Mouse (Mus musculus): ENCODE measurements at regions not wholly inside any gene's neighbourhood (a gene's known extent, or its start where the extent isn't known, plus 50 kb on each side); places are given as distances from the start of the nearest gene placed in this dataset.

DNA sequence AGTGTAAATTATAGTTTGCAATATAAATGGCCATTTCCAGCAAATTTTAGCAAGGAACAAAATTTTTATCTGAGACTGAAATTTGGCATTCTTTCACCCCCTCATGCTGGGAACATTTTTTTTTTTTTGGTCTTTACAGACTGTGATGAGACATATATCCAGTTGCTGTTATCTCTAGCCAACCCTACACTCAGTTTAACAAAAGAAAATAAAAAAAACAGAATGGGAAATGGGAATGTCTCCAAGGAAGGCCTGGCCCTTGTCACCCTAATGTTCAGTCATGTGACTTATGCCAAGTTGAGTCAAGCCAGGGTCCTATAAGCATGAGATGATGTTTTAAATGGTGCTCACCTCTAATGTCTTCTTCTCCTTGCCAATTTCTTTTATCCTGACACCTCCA lies 289.2 kb upstream of the Zfp64 start:
- no peak for ATAC-seq
- no peak overlapping the region for H3K4me2 ChIP-seq (ENCODE audit: low read length)
- H3K9ac ChIP-seq (ENCODE audit: low read depth, low read length): no peak overlapping the region
- H3K4me3 ChIP-seq (ENCODE audit: low read depth, low read length): no peak overlapping the region
- no peaks in the 10 kb centered on the region for H3K27me3 ChIP-seq (ENCODE audit: control insufficient read depth, insufficient read depth, low read depth, low read length)
- H3K36me3 ChIP-seq (ENCODE audit: control insufficient read depth, insufficient read depth, low read length): no peaks in the 10 kb centered on the region
- H3K9me3 ChIP-seq (replicated peaks; ENCODE audit: control insufficient read depth, low read length, poor library complexity, severe bottlenecking): no peaks in the 10 kb centered on the region
- no peak overlapping the region for H3K27ac ChIP-seq (ENCODE audit: low read length)
- 0 out of 2 replicates have a peak, but pooled peaks cover 2% of the 10 kb centered on the region for H3K4me1 ChIP-seq (ENCODE audit: control insufficient read depth, insufficient read depth, low read length)

DNA sequence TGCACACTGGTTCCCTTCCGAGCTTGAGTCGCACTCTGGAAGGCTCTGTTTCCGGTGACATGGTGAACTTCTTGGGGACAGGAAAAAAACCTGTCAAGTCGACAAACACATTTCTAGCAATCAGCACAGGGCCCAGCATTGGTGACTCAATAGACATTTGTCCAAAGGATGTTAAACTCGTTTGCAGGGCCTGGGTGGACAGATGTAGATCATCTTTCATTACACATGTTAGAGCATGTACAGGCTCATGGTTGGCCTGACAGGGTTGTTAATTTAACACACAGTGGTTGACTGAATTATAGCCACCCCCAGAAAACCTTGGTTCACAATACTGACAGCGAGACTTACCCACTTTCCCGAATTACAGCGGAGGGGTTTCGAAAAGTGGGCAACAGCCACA lies 288.6 kb upstream of the Zfp64 start:
- H3K4me3 ChIP-seq (ENCODE audit: low read depth, low read length): no peak overlapping the region
- no peak overlapping the region for H3K4me2 ChIP-seq (ENCODE audit: low read length)
- ATAC-seq: no peak
- no peaks in the 10 kb centered on the region for H3K27me3 ChIP-seq (ENCODE audit: control insufficient read depth, insufficient read depth, low read depth, low read length)
- 0 out of 2 replicates have a peak, but pooled peaks cover 2% of the 10 kb centered on the region for H3K4me1 ChIP-seq (ENCODE audit: control insufficient read depth, insufficient read depth, low read length)
- H3K9ac ChIP-seq (ENCODE audit: low read depth, low read length): no peak overlapping the region
- 96% methylated on average over 9 of the region's 9 CpGs for WGBS
- H3K9me3 ChIP-seq (replicated peaks; ENCODE audit: control insufficient read depth, low read length, poor library complexity, severe bottlenecking): no peaks in the 10 kb centered on the region
- H3K27ac ChIP-seq (ENCODE audit: low read length): no peak overlapping the region
- no peaks in the 10 kb centered on the region for H3K36me3 ChIP-seq (ENCODE audit: control insufficient read depth, insufficient read depth, low read length)

DNA sequence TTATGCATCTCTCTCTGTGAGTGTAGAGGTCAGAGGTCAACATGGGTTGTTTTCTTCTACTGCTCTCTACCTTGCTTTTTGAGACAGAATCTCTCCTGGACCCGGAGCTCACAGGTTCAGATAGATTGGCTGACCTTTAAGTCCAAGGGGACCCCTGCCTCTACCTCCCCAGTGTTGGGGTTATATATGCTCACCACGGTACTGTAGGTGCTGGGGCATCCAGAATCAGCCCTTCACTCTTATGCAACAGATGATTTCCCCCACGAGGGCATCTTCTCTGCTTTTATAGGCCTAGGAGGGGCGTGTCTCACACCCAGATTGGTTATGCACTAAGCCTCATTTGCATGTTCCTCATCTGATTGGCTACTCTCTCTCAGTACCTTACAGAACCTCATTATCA lies 282.5 kb upstream of the Zfp64 start:
- H3K4me2 ChIP-seq (ENCODE audit: low read length): no peak overlapping the region
- H3K9ac ChIP-seq (ENCODE audit: low read depth, low read length): no peak overlapping the region
- H3K4me3 ChIP-seq (ENCODE audit: low read depth, low read length): no peak overlapping the region
- no peaks in the 10 kb centered on the region for H3K9me3 ChIP-seq (replicated peaks; ENCODE audit: control insufficient read depth, low read length, poor library complexity, severe bottlenecking)
- no peaks in the 10 kb centered on the region for H3K27me3 ChIP-seq (ENCODE audit: control insufficient read depth, insufficient read depth, low read depth, low read length)
- no peak overlapping the region for H3K27ac ChIP-seq (ENCODE audit: low read length)
- H3K36me3 ChIP-seq (ENCODE audit: control insufficient read depth, insufficient read depth, low read length): no peaks in the 10 kb centered on the region
- 0 out of 2 replicates have a peak, but pooled peaks cover 2% of the 10 kb centered on the region for H3K4me1 ChIP-seq (ENCODE audit: control insufficient read depth, insufficient read depth, low read length)
- WGBS: 97% methylated on average over 4 of the region's 4 CpGs
- ATAC-seq: no peak

GRCm38 (mm10) chr2:169237321-169237720 lies 281.9 kb upstream of the Zfp64 start:
- WGBS: 93% methylated on average over 9 of the region's 9 CpGs
- Histone ChIP-seq H3K9ac (ENCODE audit: low read depth, low read length) (no peak overlapping the region), H3K36me3 (ENCODE audit: control insufficient read depth, insufficient read depth, low read length) (no peaks in the 10 kb centered on the region), H3K27ac (ENCODE audit: low read length) (no peak overlapping the region), H3K27me3 (ENCODE audit: control insufficient read depth, insufficient read depth, low read depth, low read length) (no peaks in the 10 kb centered on the region), H3K9me3 (replicated peaks; ENCODE audit: control insufficient read depth, low read length, poor library complexity, severe bottlenecking) (no peaks in the 10 kb centered on the region), H3K4me2 (ENCODE audit: low read length) (no peak overlapping the region), H3K4me3 (ENCODE audit: low read depth, low read length) (no peak overlapping the region), H3K4me1 (ENCODE audit: control insufficient read depth, insufficient read depth, low read length) (0 out of 2 replicates have a peak, but pooled peaks cover 2% of the 10 kb centered on the region)
- ATAC-seq: no peak

DNA sequence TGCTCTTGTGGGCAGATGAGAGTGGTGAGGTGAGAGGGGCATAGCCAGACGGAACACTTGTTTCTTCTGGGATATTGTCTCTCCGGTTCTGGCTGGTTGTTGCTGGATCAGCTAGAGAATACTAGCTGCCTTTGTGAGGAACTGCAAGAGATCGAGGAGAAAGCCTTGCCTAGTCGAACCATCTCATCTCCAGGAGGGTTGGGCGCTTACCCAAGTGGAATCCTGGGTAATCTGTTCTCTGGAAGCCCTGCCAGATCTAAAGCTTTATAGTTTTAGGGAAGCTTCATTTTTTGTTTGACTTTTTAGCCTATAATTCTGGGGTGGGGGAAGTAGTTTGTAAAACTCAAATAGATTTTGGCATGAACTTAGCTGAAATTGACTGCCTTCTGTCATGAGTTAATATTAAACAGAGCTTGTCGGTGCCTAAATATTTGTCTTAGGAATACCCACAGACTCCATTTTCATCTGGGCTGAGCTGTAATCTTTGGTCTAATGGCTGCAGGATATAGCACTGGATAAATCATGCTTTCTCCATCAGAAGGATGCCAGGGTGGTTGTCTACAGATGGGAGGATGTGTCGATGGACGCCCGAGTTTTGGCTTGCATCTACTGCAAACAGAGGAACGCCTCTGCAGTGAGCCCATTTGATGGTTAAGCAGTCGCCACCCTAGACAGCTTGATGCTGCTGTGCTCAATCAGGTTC lies 279.1 kb upstream of the Zfp64 start:
- H3K4me2 ChIP-seq (ENCODE audit: low read length): no peak overlapping the region
- no peak overlapping the region for H3K27ac ChIP-seq (ENCODE audit: low read length)
- H3K4me1 ChIP-seq (ENCODE audit: control insufficient read depth, insufficient read depth, low read length): no peaks in the 10 kb centered on the region
- no peak overlapping the region for H3K4me3 ChIP-seq (ENCODE audit: low read depth, low read length)
- no peaks in the 10 kb centered on the region for H3K27me3 ChIP-seq (ENCODE audit: control insufficient read depth, insufficient read depth, low read depth, low read length)
- no peak for ATAC-seq
- no peaks in the 10 kb centered on the region for H3K36me3 ChIP-seq (ENCODE audit: control insufficient read depth, insufficient read depth, low read length)
- 92% methylated on average over 11 of the region's 11 CpGs for WGBS
- H3K9ac ChIP-seq (ENCODE audit: low read depth, low read length): no peak overlapping the region
- no peaks in the 10 kb centered on the region for H3K9me3 ChIP-seq (replicated peaks; ENCODE audit: control insufficient read depth, low read length, poor library complexity, severe bottlenecking)

- WGBS: 81% methylated on average over 14 of the region's 14 CpGs
- ATAC-seq: no peak
- Histone ChIP-seq H3K4me3 (ENCODE audit: low read depth, low read length) (no peak overlapping the region), H3K36me3 (ENCODE audit: control insufficient read depth, insufficient read depth, low read length) (no peaks in the 10 kb centered on the region), H3K9me3 (replicated peaks; ENCODE audit: control insufficient read depth, low read length, poor library complexity, severe bottlenecking) (no peaks in the 10 kb centered on the region), H3K9ac (ENCODE audit: low read depth, low read length) (no peak overlapping the region), H3K27me3 (ENCODE audit: control insufficient read depth, insufficient read depth, low read depth, low read length) (no peaks in the 10 kb centered on the region), H3K27ac (ENCODE audit: low read length) (no peak overlapping the region), H3K4me2 (ENCODE audit: low read length) (no peak overlapping the region), H3K4me1 (ENCODE audit: control insufficient read depth, insufficient read depth, low read length) (no peaks in the 10 kb centered on the region)
Measured at GRCm38 (mm10) chr2:169233151-169234123, 278.1 kb upstream of the Zfp64 start.

DNA sequence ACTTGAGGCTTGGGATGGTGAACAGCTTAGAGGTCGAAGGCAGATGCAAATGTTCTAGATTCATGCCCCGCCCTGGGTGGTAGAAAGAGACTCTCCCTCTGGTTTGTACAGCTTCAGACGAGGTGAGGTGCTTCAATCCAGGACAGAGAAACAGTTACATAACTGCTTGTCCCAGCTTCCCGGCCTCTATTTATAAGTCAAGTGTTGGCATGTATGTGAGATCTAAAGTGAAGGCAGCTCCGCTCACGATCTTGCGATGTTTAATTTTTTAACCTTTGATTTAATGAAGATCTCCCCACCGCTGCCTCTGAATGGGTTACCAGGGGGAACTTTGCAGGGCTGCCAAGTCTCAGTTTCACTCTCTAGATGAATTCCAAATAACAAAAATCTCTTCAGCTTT lies 266.9 kb upstream of the Zfp64 start:
- Histone ChIP-seq H3K4me3 (ENCODE audit: low read depth, low read length) (no peak overlapping the region), H3K9ac (ENCODE audit: low read depth, low read length) (no peak overlapping the region), H3K27me3 (ENCODE audit: control insufficient read depth, insufficient read depth, low read depth, low read length) (no peaks in the 10 kb centered on the region), H3K27ac (ENCODE audit: low read length) (no peak overlapping the region), H3K4me1 (ENCODE audit: control insufficient read depth, insufficient read depth, low read length) (no peaks in the 10 kb centered on the region), H3K4me2 (ENCODE audit: low read length) (no peak overlapping the region), H3K9me3 (replicated peaks; ENCODE audit: control insufficient read depth, low read length, poor library complexity, severe bottlenecking) (no peaks in the 10 kb centered on the region), H3K36me3 (ENCODE audit: control insufficient read depth, insufficient read depth, low read length) (no peaks in the 10 kb centered on the region)
- 86% methylated on average over 8 of the region's 8 CpGs for WGBS
- no peak for ATAC-seq

DNA sequence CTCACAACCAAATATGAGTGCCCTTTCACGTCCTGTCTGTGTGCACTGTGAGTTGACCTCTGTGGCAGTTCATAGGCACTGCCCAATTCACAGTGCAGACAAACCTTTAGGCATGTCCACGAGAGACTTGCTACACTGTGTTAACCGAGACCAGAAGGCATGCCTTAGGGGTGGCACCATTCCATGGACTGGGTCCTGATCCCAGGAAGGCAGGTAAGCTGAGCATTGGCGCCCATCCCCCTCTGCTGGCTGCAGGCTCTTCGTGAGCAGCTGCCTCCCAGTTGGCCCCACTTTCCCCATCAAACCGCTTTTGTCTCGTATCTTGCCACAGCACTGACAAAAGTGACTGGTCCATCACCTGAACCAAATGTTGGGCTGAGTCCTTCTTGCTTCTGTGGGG lies 265.8 kb upstream of the Zfp64 start:
- H3K27me3 ChIP-seq (ENCODE audit: control insufficient read depth, insufficient read depth, low read depth, low read length): no peaks in the 10 kb centered on the region
- no peak overlapping the region for H3K27ac ChIP-seq (ENCODE audit: low read length)

DNA sequence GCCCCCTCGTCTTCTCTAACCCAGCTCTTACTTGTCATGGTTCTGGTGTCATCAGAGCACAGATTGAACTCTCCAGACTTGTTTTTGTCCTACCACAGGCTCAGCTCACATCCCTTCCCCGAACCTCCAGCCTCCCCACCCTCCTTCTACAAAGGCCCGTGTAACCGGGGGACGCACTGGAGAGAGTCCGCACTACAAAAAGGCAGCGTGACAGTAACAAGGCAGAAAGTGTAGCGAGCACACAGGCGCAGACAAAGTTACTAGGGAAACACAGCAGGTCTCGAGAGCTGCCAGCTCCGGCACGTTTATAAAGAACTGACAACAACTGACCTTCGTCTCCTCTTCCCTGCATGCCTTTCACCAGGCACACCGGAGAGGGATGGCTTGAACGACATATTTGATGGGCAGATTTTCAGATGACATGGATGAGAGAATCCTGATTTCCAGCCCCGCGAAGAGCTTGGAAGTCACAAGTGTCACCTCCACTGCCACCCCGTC lies 260.2 kb upstream of the Zfp64 start:
- Histone ChIP-seq H3K4me3 (ENCODE audit: low read depth, low read length) (no peak overlapping the region), H3K4me2 (ENCODE audit: low read length) (no peak overlapping the region), H3K4me1 (ENCODE audit: control insufficient read depth, insufficient read depth, low read length) (peaks cover 6% of the 10 kb centered on the region; the same call in 1 of the 2 replicates), H3K27ac (ENCODE audit: low read length) (no peak overlapping the region), H3K9ac (ENCODE audit: low read depth, low read length) (no peak overlapping the region), H3K27me3 (ENCODE audit: control insufficient read depth, insufficient read depth, low read depth, low read length) (no peaks in the 10 kb centered on the region), H3K9me3 (replicated peaks; ENCODE audit: control insufficient read depth, low read length, poor library complexity, severe bottlenecking) (no peaks in the 10 kb centered on the region), H3K36me3 (ENCODE audit: control insufficient read depth, insufficient read depth, low read length) (no peaks in the 10 kb centered on the region)
- 41% methylated on average over 18 of the region's 18 CpGs for WGBS
- ATAC-seq: no peak

More for the DNA sequence above, 265.8 kb upstream of the Zfp64 start:
- H3K9ac ChIP-seq (ENCODE audit: low read depth, low read length): no peak overlapping the region
- H3K36me3 ChIP-seq (ENCODE audit: control insufficient read depth, insufficient read depth, low read length): no peaks in the 10 kb centered on the region
- H3K4me3 ChIP-seq (ENCODE audit: low read depth, low read length): no peak overlapping the region
- no peak for ATAC-seq
- no peaks in the 10 kb centered on the region for H3K4me1 ChIP-seq (ENCODE audit: control insufficient read depth, insufficient read depth, low read length)
- no peaks in the 10 kb centered on the region for H3K9me3 ChIP-seq (replicated peaks; ENCODE audit: control insufficient read depth, low read length, poor library complexity, severe bottlenecking)
- H3K4me2 ChIP-seq (ENCODE audit: low read length): no peak overlapping the region
- 80% methylated on average over 7 of the region's 7 CpGs for WGBS

Data from midbrain, embryonic 16.5 days (tissue).